Mouse (Mus musculus): ENCODE results near the gene Naa35. TPM values are rescaled to one million over a fixed set of nuclear protein-coding genes. Genes with fewer than 3 reads are reported as not detected.
"Not testable (repeated sequence)": the region's sequence is repeated elsewhere in the genome, so short reads cannot be mapped to it uniquely, and the experiment has no call there.

The Naa35 gene
- total RNA-seq, 2 experiments from 2014 or later: 27.7 to 34.8 TPM

DNA sequence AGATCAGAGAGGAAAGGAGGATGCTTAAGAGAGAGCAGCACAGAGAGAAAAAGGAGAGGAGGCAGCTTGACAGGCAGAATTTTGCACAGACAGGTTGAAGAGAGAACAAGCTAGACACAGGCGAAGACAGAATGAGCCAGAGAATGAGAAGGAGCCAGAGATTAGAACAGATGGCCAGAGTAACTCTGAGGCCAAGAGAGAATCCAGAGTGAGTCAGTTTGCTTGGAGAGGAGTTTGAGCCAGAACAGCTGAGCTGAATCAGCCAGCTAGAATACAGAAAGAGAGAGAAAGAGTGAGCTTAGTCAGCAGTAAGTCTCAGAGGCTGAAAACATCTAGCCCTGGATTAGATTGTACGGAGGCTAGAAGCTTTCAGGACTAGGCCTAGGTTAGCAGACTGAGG lies 12.5 kb upstream of the Naa35 start:
- DNase-seq: no peak

DNA sequence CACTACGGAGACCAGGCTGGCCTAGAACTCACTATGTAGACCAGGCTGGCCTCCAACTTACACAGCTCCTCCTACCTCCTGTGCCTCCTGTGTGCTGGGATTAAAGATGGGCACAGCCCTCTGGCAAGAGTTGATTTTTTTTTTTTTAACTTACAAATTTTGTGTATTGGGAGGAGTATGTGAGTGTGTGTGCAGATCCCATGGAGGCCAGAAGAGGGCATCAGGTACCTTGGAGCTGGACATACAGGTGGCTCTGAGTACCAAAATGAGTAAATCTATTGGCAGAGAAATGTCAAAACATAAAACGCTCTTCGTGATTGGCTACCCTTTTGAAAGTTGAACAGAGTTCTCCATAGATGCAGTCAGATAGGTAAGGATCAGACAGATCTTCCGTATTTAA lies 4.1 kb upstream of the Naa35 start:
- DNase-seq: no peak

DNA sequence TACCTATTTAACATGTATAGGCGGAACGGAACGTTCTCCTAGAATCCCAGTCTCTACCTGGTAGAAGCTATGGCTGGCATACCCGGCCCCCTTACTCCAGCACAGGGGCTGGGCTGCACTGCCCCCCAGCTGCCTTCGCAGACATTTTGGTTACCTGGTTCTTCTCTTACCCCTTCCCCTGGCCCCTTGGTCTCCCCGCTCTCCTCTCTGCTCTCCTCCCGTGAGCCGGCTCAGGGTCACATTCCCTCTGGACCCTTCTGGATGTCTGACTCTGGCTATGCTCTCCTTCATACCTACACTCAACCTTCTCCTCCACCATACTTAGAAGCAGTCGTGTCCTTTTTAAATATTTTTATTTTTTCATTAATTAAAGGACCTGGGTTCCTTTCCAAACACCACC lies 578 bp upstream of the Naa35 start:
- peak; percentile 18 for DNase-seq

DNA sequence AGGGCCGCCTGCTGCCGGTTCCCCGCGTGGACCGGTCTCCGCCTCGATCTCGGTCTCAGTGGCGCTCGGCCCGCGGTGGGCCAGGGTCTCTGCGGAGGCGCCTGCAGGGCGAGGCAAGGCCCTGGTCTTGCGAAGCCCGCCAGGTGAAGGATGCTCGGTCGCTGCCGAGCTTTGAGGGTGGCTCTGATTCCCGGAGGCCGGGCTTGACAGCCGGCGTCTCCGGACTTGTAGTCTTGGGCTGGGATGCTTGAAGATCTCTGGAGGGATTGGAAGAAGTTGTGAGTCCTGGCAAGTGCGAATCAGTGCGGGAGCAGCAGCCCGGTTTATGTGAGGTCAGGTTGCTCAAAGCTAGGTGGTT lies 568 bp downstream of the Naa35 start:
- no peak for DNase-seq

DNA sequence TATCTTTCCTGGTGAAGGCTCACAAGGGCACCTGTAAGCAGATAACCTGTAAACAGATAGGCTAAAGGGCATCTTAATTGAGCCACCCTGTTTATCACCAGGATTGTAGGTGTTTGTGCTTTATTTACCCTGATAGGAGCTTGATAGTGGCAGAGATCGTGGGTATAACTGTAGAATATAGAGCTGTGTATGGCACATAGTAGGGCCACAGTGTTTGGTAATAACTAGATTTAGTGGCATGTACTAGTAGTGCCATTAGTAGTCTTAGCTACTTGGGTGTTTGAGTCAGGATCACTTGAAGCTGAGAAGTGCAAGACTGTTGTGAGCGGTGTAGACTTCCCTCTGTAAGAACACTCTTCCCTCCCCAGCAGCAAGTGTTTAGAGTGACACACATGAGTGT lies 2.1 kb downstream of the Naa35 start:
- no peak for DNase-seq

DNA sequence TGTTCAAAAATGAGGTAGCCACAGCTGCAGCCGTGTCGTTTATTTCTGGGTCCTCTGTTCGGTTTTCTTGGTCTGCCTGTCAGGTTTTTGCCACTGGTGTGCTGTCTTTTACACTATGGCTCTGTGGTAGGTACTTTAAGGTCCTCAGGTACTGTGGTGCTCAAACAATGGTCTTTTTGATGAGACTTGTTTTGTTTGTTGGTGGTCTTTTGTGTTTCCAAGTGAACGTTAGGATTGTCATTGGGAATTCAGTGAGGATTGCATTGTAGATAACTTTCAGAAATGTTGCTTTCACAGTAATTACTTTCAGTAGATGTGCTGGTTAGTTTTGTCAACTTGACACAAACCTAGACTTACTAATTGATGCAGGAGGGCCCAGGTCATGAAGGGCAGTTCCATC lies 4.6 kb downstream of the Naa35 start:
- no peak for DNase-seq

DNA sequence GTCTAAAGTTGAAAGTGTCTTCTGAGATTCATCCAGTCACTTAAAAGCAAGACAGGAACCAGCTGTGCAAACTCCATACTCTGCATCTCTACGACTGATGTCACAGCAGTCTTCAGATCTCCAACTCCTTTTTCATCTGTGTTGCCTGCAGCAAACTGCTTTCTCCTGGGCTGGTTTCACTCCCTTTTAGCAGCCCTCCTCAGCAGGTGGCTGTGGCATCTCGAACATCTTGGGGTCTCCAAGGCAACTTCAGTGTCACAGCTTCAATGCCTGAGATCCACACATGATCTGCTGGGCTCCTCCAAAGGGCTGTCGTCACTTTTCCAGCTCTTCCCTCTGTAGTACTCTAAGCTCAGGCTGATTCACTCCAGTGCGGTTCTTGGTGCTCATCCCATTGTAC lies 5.6 kb downstream of the Naa35 start:
- DNase-seq: no peak

DNA sequence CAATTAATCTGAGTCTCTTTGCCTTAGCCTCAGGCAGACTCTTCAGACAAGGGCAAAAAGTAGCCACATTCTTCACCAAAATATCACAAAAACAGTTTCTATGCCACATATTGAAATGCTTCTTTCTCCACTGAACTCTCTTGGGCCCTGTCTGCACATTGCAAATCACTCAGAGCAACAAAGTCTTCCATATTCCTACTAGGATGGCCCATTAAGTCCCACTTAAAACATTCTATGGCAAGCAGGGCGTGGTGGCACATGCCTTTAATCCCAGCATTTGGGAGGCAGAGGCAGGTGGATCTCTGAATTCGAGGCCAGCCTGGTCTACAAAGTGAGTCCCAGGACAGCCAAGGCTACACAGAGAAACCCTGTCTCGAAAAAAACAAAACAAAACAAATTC lies 7.0 kb downstream of the Naa35 start:
- not testable (repeated sequence) for DNase-seq

DNA sequence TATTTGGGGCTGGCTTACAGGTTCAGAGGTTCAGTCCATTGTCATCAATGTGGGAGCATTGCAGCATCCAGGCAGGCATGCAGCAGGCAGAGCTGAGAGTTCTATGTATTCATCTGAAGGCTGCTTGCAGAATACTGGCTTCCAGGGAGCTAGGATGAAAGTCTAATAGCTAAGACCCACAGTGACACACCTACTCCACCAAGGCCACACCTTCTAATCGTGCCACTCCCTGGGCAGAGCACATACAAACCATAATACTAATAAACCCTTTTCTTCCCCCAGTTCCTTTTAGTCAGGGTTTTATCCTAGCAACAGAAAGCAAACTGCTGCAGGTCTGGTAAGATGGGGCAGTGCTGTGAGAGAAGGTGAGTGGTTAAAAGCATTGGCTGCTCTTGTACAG lies 7.6 kb downstream of the Naa35 start:
- DNase-seq: no peak

DNA sequence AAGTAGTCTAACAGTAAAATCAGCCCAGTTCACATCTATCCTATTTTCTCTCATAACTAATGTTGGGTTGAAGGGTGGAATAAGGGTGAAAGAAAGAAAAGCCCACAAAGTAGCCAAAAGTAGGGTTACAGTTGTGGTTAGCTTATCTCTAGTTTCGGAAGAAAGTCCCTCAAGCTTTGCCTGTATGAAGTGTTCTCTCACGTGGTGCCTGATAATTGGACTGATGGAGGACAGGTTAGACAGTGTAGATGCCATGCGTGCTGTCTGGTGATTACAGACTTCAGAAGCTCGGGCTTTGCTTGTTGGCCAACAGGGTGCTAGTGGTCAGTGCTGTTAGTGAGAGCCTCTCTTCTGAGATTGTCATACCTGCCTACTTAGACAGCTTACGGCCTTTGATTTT lies 18.0 kb downstream of the Naa35 start:
- DNase-seq: no peak

DNA sequence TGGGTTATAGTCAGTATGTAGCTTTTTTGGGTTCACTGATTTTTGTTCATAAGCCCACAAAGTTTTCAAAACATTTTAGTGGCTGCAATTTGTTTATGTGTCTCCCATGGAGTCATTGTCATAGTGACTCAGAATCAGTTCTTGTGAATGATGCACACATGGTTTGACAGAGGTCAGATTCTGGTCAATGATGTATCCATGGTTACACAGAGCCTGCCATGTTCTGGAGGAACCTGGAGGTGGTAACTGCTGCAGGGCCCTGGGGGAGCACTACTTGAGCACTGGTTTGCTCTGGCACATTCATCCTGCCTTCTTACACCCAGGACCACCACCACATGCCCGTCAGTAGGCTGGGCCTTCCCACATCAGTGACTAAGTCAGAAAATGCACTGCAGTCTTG lies 19.5 kb downstream of the Naa35 start:
- DNase-seq: no peak

DNA sequence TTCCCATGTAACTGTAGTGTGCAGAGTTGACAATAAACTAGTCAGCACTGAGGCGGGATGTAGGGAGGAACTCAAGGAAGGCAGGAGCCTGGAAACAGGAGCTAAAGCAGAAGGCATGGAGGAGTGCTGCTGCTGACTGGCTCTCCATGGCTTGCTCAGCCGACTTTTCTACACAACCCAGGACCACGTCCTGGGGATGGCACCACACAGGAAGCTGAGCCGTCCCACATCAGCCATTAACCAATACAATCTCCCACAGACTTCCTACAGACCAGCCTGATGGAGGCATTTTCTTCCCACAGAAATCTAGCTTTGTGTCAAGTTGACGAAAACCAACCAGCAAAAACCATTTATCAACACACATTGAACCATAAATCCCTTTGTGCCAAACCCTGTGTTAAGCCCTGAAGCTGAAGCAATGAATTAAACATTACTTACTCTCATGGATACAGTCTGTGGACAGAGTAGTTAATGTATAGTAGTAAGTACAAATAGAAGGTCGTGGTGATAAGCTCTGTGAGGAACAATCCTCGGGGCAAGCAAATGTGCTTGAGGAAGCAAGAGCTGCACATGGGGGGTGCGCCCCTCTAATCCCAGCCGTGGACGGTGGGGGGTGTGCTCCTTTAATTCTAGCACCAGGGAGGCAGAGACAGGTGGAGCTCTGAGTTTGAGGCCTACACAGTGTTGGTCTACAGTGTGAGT lies 20.3 kb downstream of the Naa35 start:
- no peak for DNase-seq

DNA sequence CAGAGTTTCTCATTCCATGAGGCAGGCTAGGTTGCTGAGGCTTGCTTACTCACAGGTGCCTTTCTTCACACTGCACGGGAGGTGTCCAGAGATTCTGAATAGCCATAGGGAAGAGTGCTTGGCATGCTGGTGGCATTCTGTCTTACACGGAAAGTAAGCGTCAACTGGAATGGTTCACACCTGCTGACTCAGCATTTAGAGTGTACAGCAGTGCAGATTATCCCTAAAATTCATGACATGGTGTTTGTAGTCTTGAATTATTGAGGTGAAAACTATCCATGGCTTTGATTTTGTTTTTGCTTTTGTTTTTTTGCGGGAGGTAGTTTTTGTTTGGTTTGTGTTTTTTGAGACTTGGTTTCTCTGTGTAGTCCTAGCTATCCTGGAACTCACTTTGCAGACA lies 24.8 kb downstream of the Naa35 start:
- no peak for DNase-seq

DNA sequence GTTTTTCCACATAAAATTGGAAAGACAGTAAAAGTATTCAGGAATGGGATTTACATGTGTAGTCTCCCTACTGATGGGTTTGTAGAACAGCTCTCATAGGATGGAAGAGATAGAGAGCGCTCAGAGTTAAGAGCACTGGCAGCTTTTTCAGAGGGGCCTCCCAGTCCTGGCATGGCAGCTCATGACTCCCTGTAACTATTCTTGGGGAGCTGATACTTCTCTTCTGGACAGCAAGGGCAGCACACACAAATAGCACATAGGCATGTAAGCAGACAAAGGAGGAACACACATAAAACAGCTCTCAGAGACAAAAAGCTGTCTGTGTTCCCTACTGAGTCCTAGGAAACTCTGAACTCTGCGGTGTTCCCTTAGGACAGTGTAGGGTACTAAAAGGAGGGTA lies 25.4 kb downstream of the Naa35 start:
- no peak for DNase-seq

DNA sequence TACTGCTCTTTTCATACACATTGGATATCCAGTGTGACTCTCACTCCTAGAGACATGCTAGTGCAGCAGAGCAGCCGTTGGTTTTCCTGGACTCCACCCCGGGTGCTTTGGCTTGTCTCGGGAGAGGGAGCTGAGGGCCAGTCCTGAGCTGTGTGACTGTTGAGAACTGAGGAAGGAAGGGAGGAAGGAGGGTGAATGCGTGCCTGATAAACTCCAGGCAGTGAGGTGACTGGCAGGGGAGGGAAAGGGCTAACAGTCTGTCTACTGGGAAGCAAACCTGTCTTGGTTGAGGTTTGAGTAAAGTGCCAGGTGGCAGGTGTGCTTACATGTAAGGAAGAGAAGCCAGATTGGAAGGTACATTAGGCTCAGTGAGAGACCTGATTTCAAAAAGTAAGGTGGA lies 28.8 kb downstream of the Naa35 start:
- DNase-seq: no peak

DNA sequence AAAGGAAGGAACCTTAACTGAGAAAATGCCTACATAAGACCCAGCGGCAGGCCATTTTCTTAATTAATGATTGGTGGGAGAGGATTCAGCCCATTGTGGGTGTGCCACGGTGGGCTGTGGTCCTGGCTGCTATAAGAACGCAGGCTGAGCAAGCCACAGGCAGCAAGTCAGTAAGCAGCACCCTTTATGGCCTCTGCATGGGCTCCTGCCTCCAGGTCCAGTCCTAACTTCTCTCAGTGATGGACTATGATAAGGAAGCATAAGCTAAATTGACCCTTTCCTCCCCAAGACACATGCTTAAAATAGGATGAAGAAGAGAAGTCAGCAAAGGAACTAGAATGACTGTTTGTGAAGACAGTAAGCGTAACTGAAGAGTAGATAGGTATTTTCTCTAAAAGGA lies 30.1 kb downstream of the Naa35 start:
- no peak for DNase-seq

DNA sequence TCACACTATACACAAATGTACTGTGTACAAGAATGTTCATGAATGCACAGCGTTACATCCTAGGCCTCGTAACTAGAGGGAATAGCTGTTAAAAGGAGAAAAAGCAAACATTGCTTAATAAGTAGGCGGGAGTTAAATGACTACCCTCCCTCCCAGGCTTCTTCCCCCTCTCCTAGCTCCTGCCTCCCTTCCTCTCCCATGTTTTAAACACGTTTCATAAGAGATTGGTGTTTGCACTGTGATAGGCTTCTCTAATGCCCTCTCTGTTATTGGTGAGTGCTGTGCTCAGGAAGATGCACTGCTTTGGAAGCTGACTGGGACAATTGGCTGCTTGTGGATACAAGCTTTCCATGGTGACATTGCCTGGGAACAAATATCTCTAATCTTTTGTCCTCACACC lies 30.5 kb downstream of the Naa35 start:
- DNase-seq: no peak

DNA sequence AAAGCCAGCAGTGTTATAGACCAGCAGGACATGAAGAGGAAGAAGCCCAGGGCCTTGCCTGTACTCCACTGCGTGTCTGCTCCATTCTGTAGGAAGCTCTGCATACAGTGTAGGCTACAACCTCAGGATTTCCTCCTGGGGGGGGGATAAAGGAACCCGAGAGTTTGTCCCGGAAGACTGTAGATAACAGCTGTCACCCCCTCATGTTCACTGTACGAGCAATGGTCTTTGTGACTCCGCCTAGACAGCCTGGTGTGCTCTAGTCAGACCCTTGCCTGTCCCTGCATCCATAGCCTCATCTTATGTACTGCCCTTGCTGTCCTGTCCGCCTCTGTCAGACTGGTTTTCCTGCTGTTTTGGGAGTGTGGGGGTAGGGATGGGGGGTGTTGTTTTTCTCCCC lies 33.4 kb downstream of the Naa35 start:
- no peak for DNase-seq

DNA sequence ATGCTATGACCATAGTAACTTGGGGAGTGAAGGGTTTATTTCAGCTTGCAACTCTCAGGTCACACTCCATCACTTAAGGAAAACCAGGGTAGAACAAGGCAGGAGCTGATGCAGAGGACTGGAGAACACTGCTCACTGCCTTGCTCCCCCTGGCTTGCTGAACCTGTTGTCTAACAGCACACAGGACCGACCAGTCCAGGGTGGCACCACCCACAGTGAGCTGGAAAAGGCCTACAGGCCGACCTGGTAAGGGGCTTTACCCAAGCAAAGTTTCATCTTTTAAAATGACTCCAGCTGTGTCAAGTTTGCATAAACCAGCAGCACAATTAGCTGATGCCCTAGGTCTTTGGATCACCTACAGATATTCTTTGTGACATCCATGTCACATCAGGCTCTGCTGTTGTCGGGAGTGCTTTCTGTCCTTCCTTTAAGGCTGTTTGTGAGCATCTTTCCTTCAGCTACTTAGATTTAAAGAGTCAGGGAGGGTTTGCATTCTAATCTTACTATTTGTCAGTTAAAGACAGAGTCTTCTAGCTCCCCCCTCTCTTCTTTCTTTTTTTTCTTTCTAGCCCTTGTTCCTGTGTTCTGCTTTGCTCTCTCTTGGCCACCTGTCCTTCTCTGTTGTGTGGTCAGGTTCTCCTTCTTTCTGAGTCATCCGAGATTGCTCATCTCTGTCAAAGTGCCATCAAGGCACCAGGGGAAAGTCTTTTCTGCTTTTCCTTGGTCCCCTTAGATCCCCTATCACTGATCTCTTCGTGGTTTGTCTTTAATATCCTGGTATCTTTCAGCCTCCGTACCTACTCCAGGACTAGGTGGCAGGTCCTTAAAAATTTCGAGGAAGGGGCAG lies 36.8 kb downstream of the Naa35 start:
- no peak for DNase-seq

DNA sequence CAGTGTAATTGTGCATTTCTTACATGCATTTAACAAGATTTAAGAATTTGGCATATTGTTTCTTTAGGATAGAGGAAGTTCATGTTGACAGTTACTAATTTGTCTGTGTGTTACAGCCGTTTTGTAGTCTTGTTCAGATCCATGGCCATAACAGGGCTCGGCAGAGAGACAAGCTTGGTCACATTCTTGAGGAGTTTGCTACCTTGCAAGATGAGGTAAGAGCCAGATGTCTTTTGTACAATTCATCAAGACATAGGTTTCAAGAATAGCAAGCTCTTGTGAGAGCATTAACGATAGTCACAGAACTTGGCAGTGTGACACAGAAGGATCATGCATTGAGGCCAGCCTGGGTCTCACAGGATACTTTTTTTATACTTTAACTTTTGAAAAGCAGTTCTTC lies 39.3 kb downstream of the Naa35 start:
- no peak for DNase-seq

DNA sequence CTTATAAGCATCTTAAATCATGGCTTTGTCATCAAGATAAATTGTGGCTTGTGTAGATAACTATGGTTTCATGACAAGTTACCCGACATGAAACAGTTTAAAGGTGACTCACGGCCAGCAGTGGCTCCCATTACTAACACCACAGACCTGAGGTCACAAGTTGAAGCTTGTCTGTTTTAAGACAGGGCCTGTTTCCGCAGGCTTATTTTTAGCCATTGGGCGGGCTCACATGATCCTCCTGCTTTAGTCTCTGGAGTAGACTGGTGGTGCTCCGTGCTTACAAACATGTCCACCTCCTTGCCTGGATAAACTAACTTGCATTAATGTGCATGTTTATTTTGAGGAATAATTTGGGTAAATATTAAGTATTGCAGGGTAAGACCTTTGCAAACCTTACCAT lies 39.8 kb downstream of the Naa35 start:
- DNase-seq: no peak

DNA sequence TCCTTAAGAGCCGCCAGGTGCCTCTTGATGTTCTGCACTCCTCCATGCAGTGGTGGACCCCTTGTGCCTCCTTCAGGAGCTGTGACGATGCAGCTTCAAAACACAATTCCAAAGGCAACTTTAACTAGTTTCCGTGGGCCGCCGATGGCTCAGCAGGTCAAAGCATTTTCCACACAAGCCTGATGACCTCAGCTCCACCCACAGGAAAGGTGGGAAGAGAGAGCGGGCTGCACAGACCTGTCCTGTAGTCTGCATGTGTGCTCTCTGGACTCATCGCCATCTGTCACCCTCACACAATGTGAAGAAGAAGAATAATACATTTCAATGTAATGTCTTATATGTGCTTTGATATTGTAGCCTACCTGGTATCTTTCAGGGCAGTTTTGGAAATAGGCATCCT lies 41.7 kb downstream of the Naa35 start:
- DNase-seq: no peak

DNA sequence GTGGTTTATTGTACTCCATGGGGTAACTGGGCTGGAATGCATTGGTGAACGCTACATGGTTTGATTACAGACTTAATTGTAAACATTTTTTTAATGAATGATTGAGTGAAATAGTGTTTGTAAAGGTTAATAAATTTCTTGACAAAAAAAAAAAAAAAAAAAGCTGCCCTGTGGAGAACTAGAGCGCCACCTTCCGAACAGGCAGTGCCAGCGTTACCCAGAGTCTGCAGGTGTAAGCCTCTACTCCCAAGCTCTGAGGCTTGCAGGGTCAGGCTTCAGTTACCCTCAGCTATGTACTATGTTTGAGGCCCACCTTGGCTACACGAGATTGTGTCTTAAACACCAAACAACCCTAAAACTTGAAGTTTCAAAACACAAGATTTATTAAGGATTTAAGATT lies 49.6 kb downstream of the Naa35 start:
- no peak for DNase-seq

DNA sequence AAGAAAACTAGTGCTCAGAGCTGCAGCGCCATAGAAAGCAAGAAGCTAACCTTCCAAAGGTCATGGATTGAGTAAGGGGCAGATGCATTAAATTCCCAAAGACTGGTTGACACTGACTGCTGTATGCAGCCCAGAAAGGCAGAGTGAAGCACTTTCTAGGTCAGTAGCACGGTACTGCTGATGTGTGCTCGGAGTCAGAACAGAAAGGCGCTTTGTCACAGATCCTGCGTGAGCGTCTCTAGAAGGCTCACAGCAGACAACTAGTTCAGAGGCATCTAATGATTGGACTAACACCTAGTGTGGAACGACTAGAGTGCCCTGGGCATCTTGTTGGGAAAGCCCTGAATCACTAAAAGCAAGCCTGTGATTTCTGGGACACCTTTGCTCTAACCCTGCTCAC lies 52.7 kb downstream of the Naa35 start:
- no peak for DNase-seq

Measured in gastrocnemius, postnatal 10 days (tissue).